Mouse (Mus musculus): ENCODE measurements at regions not wholly inside any gene's neighbourhood (a gene's known extent, or its start where the extent isn't known, plus 50 kb on each side); places are given as distances from the start of the nearest gene placed in this dataset.

DNA sequence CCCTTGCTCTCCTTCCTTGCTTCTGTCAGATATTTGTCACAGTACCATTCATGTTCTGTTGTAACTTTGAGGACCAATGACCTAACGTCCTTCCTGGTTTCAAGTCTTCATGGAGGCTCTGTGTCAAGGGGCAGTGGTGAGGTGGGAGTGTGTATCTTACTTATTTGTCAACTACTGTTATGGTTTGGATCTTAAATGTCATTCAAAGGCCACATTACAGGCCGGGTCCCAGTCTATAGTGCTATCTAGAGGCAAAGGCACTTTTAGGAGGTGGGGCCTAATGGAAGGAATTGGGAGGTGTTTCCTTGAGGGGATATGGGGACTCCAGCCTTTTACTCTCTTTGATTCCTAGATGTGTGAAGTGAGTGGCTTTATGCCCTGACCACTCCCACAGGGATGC is 91.0 kb upstream of the Ccn6 start:
- ATAC-seq = no peak
- Histone ChIP-seq H3K4me2 (ENCODE audit: low read depth) (no peak overlapping the region), H3K4me3 (ENCODE audit: low read depth, low read length) (no peak overlapping the region), H3K27me3 (ENCODE audit: insufficient read depth, low read length) (no peaks in the 10 kb centered on the region), H3K4me1 (ENCODE audit: insufficient read depth) (no peaks in the 10 kb centered on the region), H3K9me3 (ENCODE audit: low read length) (no peaks in the 10 kb centered on the region), H3K27ac (ENCODE audit: low read depth, low read length) (no peak overlapping the region), H3K9ac (no peak overlapping the region), H3K36me3 (ENCODE audit: insufficient read depth) (no peaks in the 10 kb centered on the region)
- TF ChIP-seq CTCF (IDR thresholded peaks at IDR 0.05; ENCODE audit: low read depth) = no peak
- no peak for DNase-seq
- WGBS = 79% methylated on average over 2 of the region's 2 CpGs

- H3K4me1 ChIP-seq (ENCODE audit: insufficient read depth) = no peaks in the 10 kb centered on the region
- no peak overlapping the region for H3K27ac ChIP-seq (ENCODE audit: low read depth, low read length)
- ATAC-seq (no peak), DNase-seq (no peak)
- H3K9me3 ChIP-seq (ENCODE audit: low read length) = no peaks in the 10 kb centered on the region
- no peak overlapping the region for H3K4me2 ChIP-seq (ENCODE audit: low read depth)
- no peaks in the 10 kb centered on the region for H3K36me3 ChIP-seq (ENCODE audit: insufficient read depth)
- no peak overlapping the region for H3K9ac ChIP-seq
- H3K4me3 ChIP-seq (ENCODE audit: low read depth, low read length) = no peak overlapping the region
- TF ChIP-seq CTCF (IDR thresholded peaks at IDR 0.05; ENCODE audit: low read depth) = no peak
- WGBS = 74% methylated on average over 3 of the region's 3 CpGs
- no peaks in the 10 kb centered on the region for H3K27me3 ChIP-seq (ENCODE audit: insufficient read depth, low read length)
Observed at GRCm38 (mm10) chr10:39250039-39250438, 86.4 kb upstream of the Ccn6 start.

GRCm38 (mm10) chr10:39248486-39248885 is 84.9 kb upstream of the Ccn6 start:
- no peak overlapping the region for H3K27ac ChIP-seq (ENCODE audit: low read depth, low read length)
- no peaks in the 10 kb centered on the region for H3K36me3 ChIP-seq (ENCODE audit: insufficient read depth)
- no peak overlapping the region for H3K4me3 ChIP-seq (ENCODE audit: low read depth, low read length)
- ATAC-seq = no peak
- no peak for TF ChIP-seq CTCF (IDR thresholded peaks at IDR 0.05; ENCODE audit: low read depth)
- 83% methylated on average over 4 of the region's 4 CpGs for WGBS
- H3K9ac ChIP-seq = no peak overlapping the region
- no peaks in the 10 kb centered on the region for H3K9me3 ChIP-seq (ENCODE audit: low read length)
- no peaks in the 10 kb centered on the region for H3K4me1 ChIP-seq (ENCODE audit: insufficient read depth)
- no peaks in the 10 kb centered on the region for H3K27me3 ChIP-seq (ENCODE audit: insufficient read depth, low read length)
- DNase-seq = no peak
- H3K4me2 ChIP-seq (ENCODE audit: low read depth) = no peak overlapping the region

GRCm38 (mm10) chr10:39246984-39247383 is 83.4 kb upstream of the Ccn6 start:
- ATAC-seq (no peak), DNase-seq (no peak)
- no peak for TF ChIP-seq CTCF (IDR thresholded peaks at IDR 0.05; ENCODE audit: low read depth)
- Histone ChIP-seq H3K4me1 (ENCODE audit: insufficient read depth) (no peaks in the 10 kb centered on the region), H3K9ac (no peak overlapping the region), H3K27ac (ENCODE audit: low read depth, low read length) (no peak overlapping the region), H3K9me3 (ENCODE audit: low read length) (no peaks in the 10 kb centered on the region), H3K36me3 (ENCODE audit: insufficient read depth) (no peaks in the 10 kb centered on the region), H3K4me2 (ENCODE audit: low read depth) (no peak overlapping the region), H3K4me3 (ENCODE audit: low read depth, low read length) (no peak overlapping the region), H3K27me3 (ENCODE audit: insufficient read depth, low read length) (no peaks in the 10 kb centered on the region)
- 72% methylated on average over 3 of the region's 3 CpGs for WGBS

GRCm38 (mm10) chr10:39245141-39245540 is 81.5 kb upstream of the Ccn6 start:
- H3K9ac ChIP-seq = no peak overlapping the region
- no peak for TF ChIP-seq CTCF (IDR thresholded peaks at IDR 0.05; ENCODE audit: low read depth)
- H3K27ac ChIP-seq (ENCODE audit: low read depth, low read length) = no peak overlapping the region
- 83% methylated on average over 4 of the region's 4 CpGs for WGBS
- H3K4me2 ChIP-seq (ENCODE audit: low read depth) = no peak overlapping the region
- DNase-seq (no peak), ATAC-seq (no peak)
- H3K36me3 ChIP-seq (ENCODE audit: insufficient read depth) = no peaks in the 10 kb centered on the region
- H3K4me1 ChIP-seq (ENCODE audit: insufficient read depth) = no peaks in the 10 kb centered on the region
- H3K27me3 ChIP-seq (ENCODE audit: insufficient read depth, low read length) = no peaks in the 10 kb centered on the region
- H3K9me3 ChIP-seq (ENCODE audit: low read length) = no peaks in the 10 kb centered on the region
- no peak overlapping the region for H3K4me3 ChIP-seq (ENCODE audit: low read depth, low read length)

DNA sequence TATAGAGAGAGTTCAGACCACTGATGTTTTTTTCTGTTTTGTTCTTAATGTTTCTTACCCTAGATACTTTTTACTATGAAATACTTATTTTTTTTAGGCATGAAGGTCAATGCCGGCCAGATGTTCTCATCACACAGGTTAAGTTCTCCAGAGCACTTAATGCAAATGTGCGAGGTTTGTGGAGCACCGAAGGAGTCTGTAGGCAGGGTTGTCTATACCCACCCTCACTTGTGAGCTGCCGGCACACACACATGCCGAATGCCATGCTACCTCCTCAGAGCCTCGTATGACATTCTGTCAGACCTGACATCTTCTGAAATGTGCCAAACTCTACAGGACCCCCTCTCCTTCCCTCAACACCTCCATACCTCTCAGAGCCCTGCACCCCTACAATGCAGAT is 80.5 kb upstream of the Ccn6 start:
- Histone ChIP-seq H3K4me3 (ENCODE audit: low read depth, low read length) (no peak overlapping the region), H3K9me3 (ENCODE audit: low read length) (no peaks in the 10 kb centered on the region), H3K4me1 (ENCODE audit: insufficient read depth) (peaks cover 7% of the 10 kb centered on the region; the same call in 1 of the 2 replicates), H3K36me3 (ENCODE audit: insufficient read depth) (no peaks in the 10 kb centered on the region), H3K27me3 (ENCODE audit: insufficient read depth, low read length) (no peaks in the 10 kb centered on the region), H3K27ac (ENCODE audit: low read depth, low read length) (no peak overlapping the region), H3K4me2 (ENCODE audit: low read depth) (no peak overlapping the region), H3K9ac (no peak overlapping the region)
- TF ChIP-seq CTCF (IDR thresholded peaks at IDR 0.05; ENCODE audit: low read depth) = no peak
- DNase-seq (no peak), ATAC-seq (no peak)
- 89% methylated on average over 6 of the region's 6 CpGs for WGBS

GRCm38 (mm10) chr10:39242398-39242797 is 78.8 kb upstream of the Ccn6 start:
- H3K9ac ChIP-seq = no peak overlapping the region
- ATAC-seq = no peak
- H3K27ac ChIP-seq (ENCODE audit: low read depth, low read length) = no peak overlapping the region
- no peak for TF ChIP-seq CTCF (IDR thresholded peaks at IDR 0.05; ENCODE audit: low read depth)
- no peaks in the 10 kb centered on the region for H3K9me3 ChIP-seq (ENCODE audit: low read length)
- H3K4me2 ChIP-seq (ENCODE audit: low read depth) = no peak overlapping the region
- WGBS = 87% methylated on average over 5 of the region's 5 CpGs
- H3K4me1 ChIP-seq (ENCODE audit: insufficient read depth) = peaks cover 7% of the 10 kb centered on the region; the same call in 1 of the 2 replicates
- H3K27me3 ChIP-seq (ENCODE audit: insufficient read depth, low read length) = no peaks in the 10 kb centered on the region
- H3K36me3 ChIP-seq (ENCODE audit: insufficient read depth) = no peaks in the 10 kb centered on the region
- no peak overlapping the region for H3K4me3 ChIP-seq (ENCODE audit: low read depth, low read length)
- no peak for DNase-seq

GRCm38 (mm10) chr10:39241922-39242321 is 78.3 kb upstream of the Ccn6 start:
- Histone ChIP-seq H3K4me3 (ENCODE audit: low read depth, low read length) (no peak overlapping the region), H3K4me1 (ENCODE audit: insufficient read depth) (peaks cover 7% of the 10 kb centered on the region; the same call in 1 of the 2 replicates), H3K27ac (ENCODE audit: low read depth, low read length) (no peak overlapping the region), H3K36me3 (ENCODE audit: insufficient read depth) (no peaks in the 10 kb centered on the region), H3K9ac (no peak overlapping the region), H3K9me3 (ENCODE audit: low read length) (no peaks in the 10 kb centered on the region), H3K27me3 (ENCODE audit: insufficient read depth, low read length) (no peaks in the 10 kb centered on the region), H3K4me2 (ENCODE audit: low read depth) (no peak overlapping the region)
- 93% methylated on average over 6 of the region's 6 CpGs for WGBS
- ATAC-seq (no peak), DNase-seq (no peak)
- TF ChIP-seq CTCF (IDR thresholded peaks at IDR 0.05; ENCODE audit: low read depth) = no peak

Measured in forebrain, postnatal 0 days (tissue).